Mouse (Mus musculus) Patski (cell line): ENCODE data around the gene Vrk1. TPM values are rescaled to one million over a fixed set of nuclear protein-coding genes. Genes with fewer than 3 reads are reported as not detected.

Source experiments
- ATAC-seq: fragments of 100-300 bp; one replicate; pipeline ENCODE4 v1.8.0; 2021
- CTCF ChIA-PET: fragments of 350-600 bp; sonication (Branson Sonifier 250); formaldehyde crosslinking; loops from one replicate; lab custom pipeline; 2022; ENCODE audit warnings: inconsistent platforms; lab: Charles Lee
- POLR2A ChIA-PET: fragments of 350-600 bp; sonication (Branson Sonifier 250); formaldehyde crosslinking; loops from one replicate; lab custom pipeline; 2022; ENCODE audit warnings: antibody characterized with exemption, inconsistent platforms; lab: Charles Lee
- DNase-seq: peaks from one replicate; pipeline ENCODE4 v3.0.0-alpha.2; 2011; ENCODE audit warnings: low read depth, low spot score
- H3K27me3 ChIP-seq: fragments of 371-371 bp; one replicate; pipeline ENCODE4 v1.5.1; 2021
- CTCF ChIP-seq: fragments of 100-300 bp; IDR thresholded peaks from one replicate; pipeline ENCODE4 v1.5.1; 2021
- in situ Hi-C: fragments of 300-500 bp; cut with MboI; formaldehyde crosslinking; loops from 3 replicates; pipeline ENCODE4 v1.11.1; 2018; ENCODE audit warnings: low pct_unique_long_range_greater_than_20kb, mixed read lengths
- polyA plus RNA-seq: library from polyadenylated mRNA; unstranded; gene quantifications from one replicate; pipeline ENCODE4 v1.2.3, GENCODE M21; 2021

Gene Vrk1
- polyA plus RNA-seq, 1 experiment from 2014 or later, result 20.3 TPM

DNA sequence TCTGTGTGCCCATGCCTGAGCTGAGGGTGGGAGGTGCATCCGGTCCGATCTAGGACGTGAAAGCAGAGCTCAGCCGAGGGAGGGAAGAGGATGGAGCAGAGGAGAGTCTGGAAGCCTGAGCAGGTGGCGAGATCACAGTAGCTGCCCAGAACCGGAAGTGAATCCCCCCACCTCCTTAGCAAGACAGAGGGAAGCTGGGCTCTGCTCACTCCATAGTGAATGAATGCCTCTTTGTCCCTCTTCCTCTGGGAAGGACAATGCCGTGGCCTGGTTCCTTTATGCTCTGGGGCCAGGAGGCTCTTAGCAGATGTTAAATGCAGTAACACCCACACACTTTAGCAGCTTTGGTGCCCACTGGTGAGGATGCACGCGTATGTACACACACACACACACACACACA lies 36.3 kb upstream of the Vrk1 start:
- H3K27me3 ChIP-seq, result peaks cover under 1% of the 10 kb centered on the region
- POLR2A ChIA-PET, result interaction anchor here (0.6 kb wide), 1 partner anchor 441 kb away, joined by 3 read pairs; no protein-coding TSS in a partner anchor
- CTCF ChIA-PET, result no interaction called here
- no peak for TF ChIP-seq CTCF
- no peak for DNase-seq
- in situ Hi-C loops, result no loop called here
- ATAC-seq, result no peak

- POLR2A ChIA-PET, result interaction anchor here (0.6 kb wide), 1 partner anchor 441 kb away, joined by 3 read pairs; no protein-coding TSS in a partner anchor
- CTCF ChIA-PET, result no interaction called here
- in situ Hi-C loops, result no loop called here
- DNase-seq, result no peak
- ATAC-seq, result no peak
- H3K27me3 ChIP-seq, result peaks cover 3% of the 10 kb centered on the region
- TF ChIP-seq CTCF, result no peak
Measured at GRCm38 (mm10) chr12:105974107-105974506, 35.9 kb upstream of the Vrk1 start.

DNA sequence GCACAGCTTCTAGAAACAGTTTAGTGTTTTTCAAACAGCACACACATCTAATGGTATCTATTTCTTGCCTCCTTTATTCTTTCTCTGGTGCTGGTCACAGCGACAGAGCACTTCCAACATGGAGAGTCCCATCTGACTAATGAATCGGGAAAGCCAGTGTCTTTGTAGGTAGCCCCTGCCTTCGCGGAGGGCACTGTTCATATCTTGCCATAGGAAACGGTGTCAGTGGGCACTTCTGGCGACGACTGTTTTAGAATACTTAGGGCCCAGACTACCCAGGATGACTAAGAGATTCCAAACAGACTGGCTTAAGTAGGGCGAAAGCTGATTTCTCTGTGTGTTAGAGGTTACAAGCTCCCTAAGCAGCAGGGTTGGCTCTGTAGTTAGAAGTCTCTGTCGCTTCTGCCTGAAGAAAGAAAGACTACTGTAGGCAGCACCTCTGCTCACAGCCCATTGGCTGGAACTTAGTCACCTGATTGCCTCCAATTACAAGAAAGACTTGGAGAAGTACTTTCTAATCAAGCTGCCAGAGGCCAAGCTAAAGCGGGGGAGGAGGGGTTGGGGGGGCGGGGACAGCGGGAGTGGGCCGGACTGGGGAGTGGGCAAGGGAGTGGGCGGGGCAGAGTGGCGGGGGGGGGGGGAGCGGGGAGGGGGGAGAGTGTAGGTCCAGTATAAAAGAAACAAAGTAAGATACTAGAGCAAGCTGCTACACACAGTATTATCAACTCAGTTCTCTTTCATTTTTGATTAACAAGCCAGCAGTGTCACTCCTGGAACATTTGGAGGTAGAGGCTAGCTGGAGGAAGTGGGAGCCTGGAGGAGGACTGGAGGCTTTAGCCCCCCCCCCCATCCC lies 28.7 kb upstream of the Vrk1 start:
- ATAC-seq, result no peak
- DNase-seq, result no peak
- in situ Hi-C loops, result no loop called here
- CTCF ChIA-PET, result no interaction called here
- POLR2A ChIA-PET, result no interaction called here
- TF ChIP-seq CTCF, result no peak
- H3K27me3 ChIP-seq, result peaks cover 3% of the 10 kb centered on the region

- peaks cover 3% of the 10 kb centered on the region for H3K27me3 ChIP-seq
- DNase-seq (no peak), ATAC-seq (no peak)
- in situ Hi-C loops, result no loop called here
- ChIA-PET POLR2A (no interaction called here), CTCF (no interaction called here)
- no peak for TF ChIP-seq CTCF
Measured at GRCm38 (mm10) chr12:105981974-105982305, 28.1 kb upstream of the Vrk1 start.

DNA sequence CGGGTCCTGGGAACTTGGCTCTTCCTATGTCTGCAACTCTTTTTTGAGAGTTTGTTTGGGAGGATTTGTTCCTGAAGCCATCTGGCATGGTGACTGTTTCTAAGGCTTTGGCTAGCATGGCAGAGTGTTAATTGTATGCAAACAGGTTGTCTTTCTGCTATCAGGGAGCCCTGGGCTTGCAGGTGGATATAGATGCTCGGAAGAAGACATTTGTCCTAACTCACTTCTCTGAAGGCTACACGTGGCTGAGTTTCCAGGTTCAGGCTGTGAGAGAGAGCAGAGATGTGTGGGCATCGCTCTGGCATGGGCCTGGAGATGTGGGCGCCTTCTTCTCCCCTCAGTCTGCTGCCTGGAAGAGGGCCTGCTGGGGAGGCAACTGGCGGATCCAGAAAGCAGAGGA lies 27.4 kb upstream of the Vrk1 start:
- in situ Hi-C loops, result no loop called here
- ATAC-seq, result no peak
- DNase-seq, result no peak
- POLR2A ChIA-PET, result no interaction called here
- TF ChIP-seq CTCF, result no peak
- CTCF ChIA-PET, result no interaction called here
- peaks cover 3% of the 10 kb centered on the region for H3K27me3 ChIP-seq

GRCm38 (mm10) chr12:105983499-105983898 lies 26.5 kb upstream of the Vrk1 start:
- no peak for TF ChIP-seq CTCF
- ChIA-PET POLR2A (no interaction called here), CTCF (no interaction called here)
- peaks cover 3% of the 10 kb centered on the region for H3K27me3 ChIP-seq
- DNase-seq (no peak), ATAC-seq (no peak)
- in situ Hi-C loops, result no loop called here

DNA sequence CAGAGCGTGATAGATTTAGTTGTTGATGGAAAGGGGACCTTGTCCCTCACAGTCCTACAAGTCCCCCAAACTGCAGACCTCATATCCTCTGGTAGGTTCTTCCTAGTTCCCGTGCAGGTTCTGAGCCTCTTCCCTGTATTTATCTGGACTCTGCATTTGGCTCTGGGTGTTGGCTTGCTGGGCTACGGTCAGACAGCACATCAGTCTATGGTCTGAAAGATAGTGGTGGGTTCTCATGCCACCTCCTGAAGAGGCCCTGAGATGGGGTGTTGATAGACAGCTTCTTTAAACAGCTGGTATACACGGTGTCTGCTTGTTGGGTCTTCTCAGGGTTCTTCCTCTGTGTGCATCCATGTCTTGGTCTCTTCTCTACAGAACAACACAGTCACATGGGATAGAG lies 21.6 kb upstream of the Vrk1 start:
- ChIA-PET CTCF (no interaction called here), POLR2A (no interaction called here)
- no peak for ATAC-seq
- H3K27me3 ChIP-seq, result peaks cover 12% of the 10 kb centered on the region
- no peak for DNase-seq
- in situ Hi-C loops, result no loop called here
- no peak for TF ChIP-seq CTCF

- DNase-seq (no peak), ATAC-seq (no peak)
- in situ Hi-C loops, result no loop called here
- no peak for TF ChIP-seq CTCF
- CTCF ChIA-PET, result no interaction called here
- POLR2A ChIA-PET, result no interaction called here
- H3K27me3 ChIP-seq, result peaks cover 12% of the 10 kb centered on the region
Measured at GRCm38 (mm10) chr12:105992756-105993155, 17.3 kb upstream of the Vrk1 start.

DNA sequence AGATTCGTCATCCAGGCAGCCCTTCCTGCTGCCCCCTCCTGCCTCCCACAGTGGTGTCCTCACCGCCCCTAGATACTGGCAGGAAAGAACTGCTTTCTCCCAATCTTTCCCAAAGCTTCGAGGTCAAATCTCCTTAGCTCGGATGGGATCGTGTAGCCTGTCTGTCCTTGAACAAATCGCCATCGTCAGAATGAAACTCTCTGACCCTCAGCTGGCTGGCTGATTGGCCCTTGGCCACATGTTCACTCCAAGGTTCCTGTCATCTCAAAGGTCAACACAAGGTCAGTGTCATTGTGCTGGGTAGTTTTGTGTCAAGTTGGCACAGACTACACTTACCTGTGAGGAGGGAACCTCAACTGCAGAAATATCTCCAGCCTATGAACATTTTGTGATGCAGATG lies 16.7 kb upstream of the Vrk1 start:
- DNase-seq (no peak), ATAC-seq (no peak)
- in situ Hi-C loops, result no loop called here
- no peak for TF ChIP-seq CTCF
- peaks cover 12% of the 10 kb centered on the region for H3K27me3 ChIP-seq
- ChIA-PET CTCF (no interaction called here), POLR2A (no interaction called here)

DNA sequence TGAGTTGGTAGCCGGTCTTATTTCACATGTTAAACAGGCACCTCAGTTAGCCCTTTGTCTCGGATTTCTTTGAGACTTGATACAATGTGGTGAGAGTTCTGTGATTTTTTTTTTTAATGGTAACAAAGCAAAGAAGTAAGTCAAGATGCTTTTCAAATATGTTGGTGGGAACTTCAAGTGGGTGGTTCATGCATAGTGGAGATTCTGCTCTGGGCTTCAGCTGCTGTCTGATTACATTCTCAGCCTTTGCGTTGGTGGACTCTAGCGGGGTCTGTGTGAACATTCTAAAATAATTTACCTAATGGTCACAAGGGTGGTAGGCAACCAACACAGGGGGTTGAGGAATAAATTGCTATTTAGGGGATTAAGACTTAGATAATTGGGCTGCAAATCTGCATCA lies 14.1 kb upstream of the Vrk1 start:
- DNase-seq (no peak), ATAC-seq (no peak)
- peaks cover 4% of the 10 kb centered on the region for H3K27me3 ChIP-seq
- in situ Hi-C loops, result no loop called here
- no peak for TF ChIP-seq CTCF
- ChIA-PET POLR2A (no interaction called here), CTCF (no interaction called here)

DNA sequence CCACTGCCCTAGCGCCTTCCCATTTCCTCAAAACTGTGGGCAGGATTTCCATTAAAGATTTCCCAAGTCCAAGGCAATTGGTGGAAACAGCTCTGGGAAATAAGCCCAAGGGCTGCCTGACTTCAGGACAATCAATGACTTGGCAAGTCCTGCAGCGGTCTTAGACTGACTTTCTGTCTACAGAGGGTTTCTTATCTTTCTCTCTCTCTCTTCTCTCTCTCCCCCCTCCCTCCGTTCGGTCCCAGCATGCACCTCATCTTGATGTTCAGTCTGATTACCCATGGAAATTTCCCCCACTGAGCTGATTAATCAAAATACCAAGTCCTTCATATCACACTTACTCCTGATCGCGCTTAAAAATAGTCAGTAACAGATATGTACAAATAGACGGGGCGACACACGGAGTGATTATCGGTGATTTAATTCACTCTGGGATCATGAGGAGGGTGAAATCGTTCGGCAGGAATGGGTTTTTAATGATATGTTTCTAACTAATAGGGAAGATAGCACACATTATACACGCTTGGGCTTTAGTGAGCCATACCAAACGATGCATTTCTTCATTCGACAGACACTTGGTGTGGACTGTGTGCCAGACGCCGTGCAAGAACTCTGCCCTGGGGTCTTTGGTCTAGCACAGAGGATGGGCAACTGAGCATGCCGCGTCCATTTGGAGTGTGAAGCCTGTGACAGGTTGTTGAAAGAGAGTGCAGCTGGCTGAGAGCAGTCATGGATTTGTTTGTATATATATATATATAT lies 12.8 kb upstream of the Vrk1 start:
- in situ Hi-C loops, result no loop called here
- ChIA-PET CTCF (no interaction called here), POLR2A (no interaction called here)
- H3K27me3 ChIP-seq, result no peaks in the 10 kb centered on the region
- TF ChIP-seq CTCF, result no peak
- no peak for DNase-seq
- ATAC-seq, result no peak
